Mouse (Mus musculus) ES-E14 (cell line): ENCODE results near the gene Galr3.

Experiments used
- ZC3H11A ChIP-seq: IDR thresholded peaks from 2 replicates; pipeline ENCODE4 v1.6.1; 2012; ENCODE audit warnings: low read depth, mild to moderate bottlenecking, inconsistent platforms, low read length, borderline replicate concordance
- ZNF384 ChIP-seq: IDR thresholded peaks from 2 replicates; pipeline ENCODE4 v1.6.1; 2012; ENCODE audit warnings: low read depth, low read length, inconsistent platforms

DNA sequence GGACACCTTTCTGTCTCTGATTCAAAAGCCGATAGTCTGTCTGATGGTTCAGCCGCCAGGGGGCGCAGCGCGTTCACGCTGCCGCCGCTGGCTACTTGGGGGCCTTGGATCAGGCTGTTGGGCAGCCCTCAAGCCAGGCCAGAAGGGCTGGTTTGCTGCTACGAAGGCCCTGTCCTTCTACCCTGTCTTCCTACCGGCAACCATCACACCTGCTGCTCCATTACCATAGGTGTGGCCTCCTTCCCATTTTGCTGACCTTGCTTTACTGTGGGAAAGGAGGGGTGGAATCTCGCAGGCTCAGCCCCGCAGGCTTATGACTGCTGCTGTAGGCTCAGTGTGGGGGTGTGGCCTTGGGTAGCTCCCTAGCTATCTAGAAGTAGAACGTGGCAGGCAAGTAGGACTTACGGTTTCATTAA, 3.8 kb upstream of the Galr3 start:
- no peak for TF ChIP-seq ZC3H11A
- TF ChIP-seq ZNF384: no peak
